Mouse (Mus musculus) lung, adult 2 months (tissue): ENCODE results near the gene Uvrag. TPM values are rescaled to one million over a fixed set of nuclear protein-coding genes. Genes with fewer than 3 reads are reported as not detected.

Source experiments
- DNase-seq: peaks from one replicate; pipeline ENCODE4 v3.0.0; 2022
- H3K4me1 ChIP-seq: fragments of 200-500 bp; 2 replicates; pipeline ENCODE4 v1.6.1; 2011; ENCODE audit warnings: low read length; ENCODE audit not compliant: control insufficient read depth, insufficient read depth
- H3K4me3 ChIP-seq: fragments of 200-500 bp; replicated peaks from 2 replicates; pipeline ENCODE3; 2011; ENCODE audit warnings: low read depth, mild to moderate bottlenecking, control low read depth, low read length; ENCODE audit errors: extremely low read depth
- CTCF ChIP-seq: fragments of 200-500 bp; IDR thresholded peaks from 2 replicates; pipeline ENCODE4 v1.5.1; 2011; ENCODE audit warnings: mild to moderate bottlenecking, low read length, control low read depth; ENCODE audit not compliant: insufficient read depth
- POLR2A ChIP-seq: fragments of 200-500 bp; IDR thresholded peaks from 2 replicates; pipeline ENCODE4 v1.6.1; 2011; ENCODE audit warnings: low read depth, mild to moderate bottlenecking, control low read depth, low read length, borderline replicate concordance; ENCODE audit errors: extremely low read depth
- WGBS: fragments of 180-500 bp; shearing (Covaris S2); methylation state at CpG from one replicate; pipeline ENCODE4 v1.1.7; 2018; 5-methylcytosine and 5-hydroxymethylcytosine counted together
- polyA plus RNA-seq: library from polyadenylated mRNA; depleted of rRNA; stranded (reverse); fragments of >200 nt; gene quantifications from 2 replicates; pipeline ENCODE4 v1.2.3, GENCODE M21; 2012

Gene Uvrag
- polyA plus RNA-seq, 1 experiment = 35.4 TPM

GRCm38 (mm10) chr7:98926906-98927528 lies 213.9 kb downstream of the Uvrag start:
- no peak for TF ChIP-seq POLR2A
- TF ChIP-seq CTCF = no peak
- 78% methylated on average over 10 of the region's 10 CpGs for WGBS
- peaks cover 4% of the 10 kb centered on the region for H3K4me1 ChIP-seq
- DNase-seq = no peak
- no peak overlapping the region for H3K4me3 ChIP-seq

- no peak for DNase-seq
- Histone ChIP-seq H3K4me1 (peaks cover 4% of the 10 kb centered on the region), H3K4me3 (no peak overlapping the region)
- WGBS = 64% methylated on average over 18 of the region's 18 CpGs
- no peak for TF ChIP-seq POLR2A
- TF ChIP-seq CTCF = no peak
These were observed 216.5 kb downstream of the Uvrag start for GRCm38 (mm10) chr7:98924380-98924869.

- WGBS = 69% methylated on average over 5 of the region's 5 CpGs
- DNase-seq = no peak
- Histone ChIP-seq H3K4me1 (peaks cover 4% of the 10 kb centered on the region), H3K4me3 (no peak overlapping the region)
- no peak for TF ChIP-seq CTCF
These were observed 218.0 kb downstream of the Uvrag start for GRCm38 (mm10) chr7:98922984-98923383.

GRCm38 (mm10) chr7:98917407-98917806 lies 223.5 kb downstream of the Uvrag start:
- DNase-seq = no peak
- no peak for TF ChIP-seq CTCF
- no peak for TF ChIP-seq POLR2A
- no peak overlapping the region for H3K4me3 ChIP-seq
- peaks cover 8% of the 10 kb centered on the region for H3K4me1 ChIP-seq
- 58% methylated on average over 5 of the region's 5 CpGs for WGBS

- WGBS = 93% methylated on average over 6 of the region's 6 CpGs
- DNase-seq = no peak
- TF ChIP-seq POLR2A = no peak
- TF ChIP-seq CTCF = no peak
- H3K4me1 ChIP-seq = peaks cover 8% of the 10 kb centered on the region
- no peak overlapping the region for H3K4me3 ChIP-seq
These were observed 224.4 kb downstream of the Uvrag start for GRCm38 (mm10) chr7:98916581-98916980.

GRCm38 (mm10) chr7:98912953-98913360 lies 228.0 kb downstream of the Uvrag start:
- Histone ChIP-seq H3K4me3 (no peak overlapping the region), H3K4me1 (peaks cover 8% of the 10 kb centered on the region)
- TF ChIP-seq POLR2A (no peak), CTCF (no peak)
- no peak for DNase-seq
- WGBS = 38% methylated on average over 2 of the region's 2 CpGs

GRCm38 (mm10) chr7:98911276-98911675 lies 229.7 kb downstream of the Uvrag start:
- H3K4me3 ChIP-seq = no peak overlapping the region
- WGBS = 30% methylated on average over 8 of the region's 8 CpGs
- no peak for DNase-seq
- H3K4me1 ChIP-seq = peaks cover 8% of the 10 kb centered on the region
- TF ChIP-seq POLR2A = no peak
- no peak for TF ChIP-seq CTCF

- Histone ChIP-seq H3K4me3 (no peak overlapping the region), H3K4me1 (peaks cover 8% of the 10 kb centered on the region)
- DNase-seq = no peak
- TF ChIP-seq POLR2A (no peak), CTCF (no peak)
- WGBS = 83% methylated on average over 11 of the region's 11 CpGs
These were observed 230.2 kb downstream of the Uvrag start for GRCm38 (mm10) chr7:98910712-98911111.

- no peak for DNase-seq
- H3K4me3 ChIP-seq = no peak overlapping the region
- TF ChIP-seq CTCF = no peak
- TF ChIP-seq POLR2A = no peak
- WGBS = 82% methylated on average over 11 of the region's 11 CpGs
- H3K4me1 ChIP-seq = peaks cover 6% of the 10 kb centered on the region
These were observed 230.8 kb downstream of the Uvrag start for GRCm38 (mm10) chr7:98910164-98910563.

GRCm38 (mm10) chr7:98907476-98907875 lies 233.5 kb downstream of the Uvrag start:
- WGBS = 75% methylated on average over 4 of the region's 4 CpGs
- TF ChIP-seq POLR2A (no peak), CTCF (no peak)
- DNase-seq = no peak
- H3K4me1 ChIP-seq = peaks cover 7% of the 10 kb centered on the region
- H3K4me3 ChIP-seq = no peak overlapping the region
